Mouse (Mus musculus): ENCODE measurements around the gene Znrf4.

Gene Znrf4

GRCm38 (mm10) chr17:56490438-56491152 lies 21.6 kb downstream of the Znrf4 start:
- in situ Hi-C loops (cut with MboI, MseI), result no loop called here

GRCm38 (mm10) chr17:56488028-56488427 lies 24.2 kb downstream of the Znrf4 start:
- in situ Hi-C loops (cut with MboI, MseI), result no loop called here

- in situ Hi-C loops (cut with MboI, MseI), result no loop called here
Measured at GRCm38 (mm10) chr17:56487441-56487888, 24.8 kb downstream of the Znrf4 start.

GRCm38 (mm10) chr17:56485926-56486325 lies 26.3 kb downstream of the Znrf4 start:
- in situ Hi-C loops (cut with MboI, MseI), result no loop called here

- in situ Hi-C loops (cut with MboI, MseI), result no loop called here
Measured at GRCm38 (mm10) chr17:56485118-56485517, 27.1 kb downstream of the Znrf4 start.

GRCm38 (mm10) chr17:56482671-56483070 lies 29.6 kb downstream of the Znrf4 start:
- in situ Hi-C loops (cut with MboI, MseI), result loop anchor here (5.0 kb wide), 1 partner anchor 60 kb away; no protein-coding TSS in a partner anchor

GRCm38 (mm10) chr17:56479358-56479757 lies 32.9 kb downstream of the Znrf4 start:
- in situ Hi-C loops (cut with MboI, MseI), result no loop called here

- in situ Hi-C loops (cut with MboI, MseI), result no loop called here
Measured at GRCm38 (mm10) chr17:56478191-56478611, 34.0 kb downstream of the Znrf4 start.

GRCm38 (mm10) chr17:56477191-56477818 lies 34.9 kb downstream of the Znrf4 start:
- in situ Hi-C loops (cut with MboI, MseI), result no loop called here

GRCm38 (mm10) chr17:56476402-56476752 lies 35.9 kb downstream of the Znrf4 start, which contains the start of gene Ptprs:
Ptprs (minus strand) TSS chr17:56476483.
- in situ Hi-C loops (cut with MboI, MseI), result no loop called here

- in situ Hi-C loops (cut with MboI, MseI), result no loop called here
Measured at GRCm38 (mm10) chr17:56475584-56476401, 36.4 kb downstream of the Znrf4 start.

- in situ Hi-C loops (cut with MboI, MseI), result no loop called here
Measured at GRCm38 (mm10) chr17:56474831-56475581, 37.2 kb downstream of the Znrf4 start.

- in situ Hi-C loops (cut with MboI, MseI), result no loop called here
Measured at GRCm38 (mm10) chr17:56474311-56474830, 37.9 kb downstream of the Znrf4 start.

- in situ Hi-C loops (cut with MboI, MseI), result no loop called here
Measured at GRCm38 (mm10) chr17:56473611-56473905, 38.7 kb downstream of the Znrf4 start.

- in situ Hi-C loops (cut with MboI, MseI), result no loop called here
Measured at GRCm38 (mm10) chr17:56472733-56473610, 39.3 kb downstream of the Znrf4 start.

- in situ Hi-C loops (cut with MboI, MseI), result no loop called here
Measured at GRCm38 (mm10) chr17:56472121-56472520, 40.1 kb downstream of the Znrf4 start.

- in situ Hi-C loops (cut with MboI, MseI), result no loop called here
Measured at GRCm38 (mm10) chr17:56471136-56471535, 41.1 kb downstream of the Znrf4 start.

GRCm38 (mm10) chr17:56470571-56470970 lies 41.7 kb downstream of the Znrf4 start:
- in situ Hi-C loops (cut with MboI, MseI), result no loop called here

GRCm38 (mm10) chr17:56470001-56470436 lies 42.2 kb downstream of the Znrf4 start:
- in situ Hi-C loops (cut with MboI, MseI), result no loop called here

GRCm38 (mm10) chr17:56469275-56469674 lies 43.0 kb downstream of the Znrf4 start:
- in situ Hi-C loops (cut with MboI, MseI), result no loop called here

Measured in T-helper 2 cell (primary cell).